Mouse (Mus musculus): ENCODE measurements around the gene Pnldc1. TPM values are rescaled to one million over a fixed set of nuclear protein-coding genes. Genes with fewer than 3 reads are reported as not detected.
A peak's percentile ranks its signal among the peaks of the same experiment; 100 is the strongest.
"Not testable (repeated sequence)": the region's sequence is repeated elsewhere in the genome, so short reads cannot be mapped to it uniquely, and the experiment has no call there.

Pnldc1 gene
- total RNA-seq (2021): 1 to 10 TPM; 1.9 to 3.2 TPM
- long read RNA-seq, experiment 1, partial matches to known transcripts: 2 of 5 reads
- long read RNA-seq, experiment 1, other reads (novel, unspliced or antisense): 1 of 5 reads
- long read RNA-seq, experiment 2: 0 reads

DNA sequence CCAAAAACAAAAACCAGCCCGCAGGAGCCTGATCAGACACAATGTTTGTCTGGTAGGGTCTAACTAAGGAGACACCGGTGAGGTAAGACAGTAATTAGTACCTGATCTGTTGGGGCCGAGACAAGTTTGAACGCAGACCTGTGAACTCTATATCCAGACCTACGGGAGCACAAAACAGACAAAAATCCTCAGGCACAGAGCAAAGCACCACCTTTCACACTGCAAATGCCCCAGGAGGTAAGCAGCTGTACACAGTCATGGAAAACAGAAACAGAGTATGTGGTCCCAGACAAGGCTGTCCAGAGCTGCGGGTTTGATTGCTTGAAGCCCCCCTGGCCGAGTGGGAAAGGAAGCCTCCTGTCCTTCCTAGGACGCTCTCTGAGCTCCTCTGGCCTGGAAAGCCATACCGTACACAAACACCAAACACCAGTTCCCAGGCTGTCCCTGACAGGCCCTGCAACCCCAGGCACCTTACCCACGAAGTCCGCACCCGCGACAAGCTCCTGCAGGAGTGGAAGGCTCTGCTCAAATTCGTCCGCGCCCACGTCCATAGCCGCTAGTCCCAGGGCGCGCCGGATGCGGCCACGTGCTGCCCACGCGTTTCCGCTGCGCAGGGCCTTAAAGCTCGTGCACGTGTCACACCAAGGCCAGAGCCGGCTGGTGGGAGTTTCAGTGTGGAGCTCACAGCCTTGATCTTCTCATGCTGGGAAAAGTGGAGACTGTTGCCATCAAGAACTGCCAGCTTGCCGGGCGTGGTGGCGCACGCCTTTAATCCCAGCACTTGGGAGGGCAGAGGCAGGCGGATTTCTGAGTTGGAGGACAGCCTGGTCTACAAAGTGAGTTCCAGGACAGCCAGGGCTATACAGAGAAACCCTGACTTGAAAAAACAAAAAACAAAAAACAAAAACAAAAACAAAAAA, at the start of gene Pnldc1:
Gene Pnldc1, minus strand, starts transcription at position 870 of the 920 bp plus-strand sequence.
- DNase-seq: peak in 1 of 2 experiments; percentile 15

DNA sequence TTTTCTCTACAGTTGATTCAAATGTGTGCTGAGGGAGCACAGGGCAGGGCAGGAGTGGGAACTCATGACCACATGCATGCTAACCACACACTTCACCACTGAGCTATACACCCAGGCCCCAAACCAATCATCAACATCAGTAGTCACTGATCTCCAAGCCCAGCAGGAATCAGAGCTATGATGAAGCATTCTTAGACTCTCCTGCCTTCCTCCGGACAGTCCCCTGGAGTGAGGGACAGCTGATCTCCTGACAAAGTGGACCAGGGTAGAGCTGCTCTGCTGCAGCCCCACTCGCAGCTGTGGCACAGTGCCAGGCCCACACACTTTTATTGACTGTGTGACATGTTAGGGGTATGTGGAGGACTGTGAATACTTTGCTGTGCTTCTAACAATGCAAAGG, 49.3 kb upstream of the Pnldc1 start:
- not testable (repeated sequence) for DNase-seq

GRCm38 (mm10) chr17:12956664-12957063, 46.6 kb upstream of the Pnldc1 start:
- DNase-seq: peak in 1 of 2 experiments; percentile 11

DNA sequence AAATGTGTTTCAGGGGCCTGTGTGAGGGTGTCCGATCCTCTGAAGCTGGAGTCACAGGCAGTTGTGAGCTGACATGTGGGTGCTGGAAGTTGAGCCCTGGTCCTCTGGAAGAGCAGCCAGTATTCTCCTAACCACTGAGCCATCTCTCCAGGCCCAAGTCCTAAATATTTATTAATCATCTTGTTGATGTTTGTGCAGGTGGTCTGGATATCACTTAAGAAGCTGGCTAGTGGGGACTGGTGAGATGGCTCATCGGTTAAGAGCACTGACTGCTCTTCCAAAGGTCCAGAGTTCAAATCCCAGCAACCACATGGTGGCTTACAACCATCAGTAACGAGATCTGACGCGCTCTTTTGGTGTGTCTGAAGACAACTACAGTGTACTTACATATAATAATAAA, 39.6 kb upstream of the Pnldc1 start:
- DNase-seq: no peak

GRCm38 (mm10) chr17:12942459-12943162, 32.6 kb upstream of the Pnldc1 start:
- DNase-seq: no peak

- DNase-seq: no peak
Observed at GRCm38 (mm10) chr17:12941543-12942260, 31.7 kb upstream of the Pnldc1 start.

DNA sequence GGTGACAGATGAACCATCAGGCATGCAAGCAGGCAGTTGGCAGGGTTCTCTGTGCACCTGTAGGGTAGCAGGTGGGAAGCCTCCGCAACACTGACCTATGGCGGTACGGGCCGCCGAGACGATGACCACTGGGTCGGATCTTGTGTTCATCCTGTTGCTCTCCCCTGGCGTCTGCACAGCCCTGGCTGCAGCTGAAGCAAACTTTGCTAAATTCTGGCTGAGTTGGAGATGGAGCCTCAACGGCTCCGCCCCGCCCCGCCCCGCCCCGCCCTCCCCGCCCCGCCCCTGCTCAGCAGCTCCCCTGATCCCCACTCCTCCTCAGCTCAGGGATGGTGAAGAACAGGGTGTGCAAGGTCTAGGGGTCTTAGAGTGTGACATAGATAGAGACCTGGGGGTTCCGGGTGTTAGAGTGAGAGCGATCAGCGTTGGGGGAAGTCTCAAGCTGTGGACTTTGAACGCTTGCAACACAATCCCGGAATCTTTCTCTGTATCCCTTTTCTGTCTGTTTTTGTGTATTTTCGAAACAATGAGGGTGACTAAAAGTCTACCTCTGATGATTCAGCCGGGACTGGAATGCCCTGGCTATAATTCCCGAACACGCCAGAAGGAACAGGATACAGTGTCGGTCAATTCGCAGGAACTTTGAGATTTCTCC, 30.2 kb upstream of the Pnldc1 start, which contains the start of gene Acat3:
Gene Acat3, minus strand, starts transcription at position 450 of the 655 bp plus-strand sequence.
- peak in 1 of 2 experiments; percentile 27 for DNase-seq

GRCm38 (mm10) chr17:12939377-12940148, 29.5 kb upstream of the Pnldc1 start:
- not testable (repeated sequence) for DNase-seq

DNA sequence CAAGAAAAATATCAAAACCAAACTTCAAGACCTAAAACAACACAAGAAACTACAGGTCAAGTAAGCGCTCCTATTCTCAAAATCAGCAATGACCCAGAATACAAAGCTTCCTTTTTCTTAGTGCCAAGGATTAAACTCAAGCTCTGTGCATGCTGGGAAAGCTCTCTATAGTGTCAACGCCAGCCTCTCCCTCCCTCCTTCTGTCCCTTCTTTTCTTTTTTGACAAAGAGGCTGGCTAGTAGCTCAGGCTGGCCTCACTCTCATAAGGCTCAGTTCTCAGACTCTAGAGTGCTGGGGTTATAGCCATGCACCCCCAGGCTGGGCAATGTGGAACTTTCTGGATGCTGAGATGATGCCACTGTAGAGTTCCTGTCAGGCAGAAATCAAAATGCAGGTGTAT, 28.0 kb upstream of the Pnldc1 start:
- no peak for DNase-seq

DNA sequence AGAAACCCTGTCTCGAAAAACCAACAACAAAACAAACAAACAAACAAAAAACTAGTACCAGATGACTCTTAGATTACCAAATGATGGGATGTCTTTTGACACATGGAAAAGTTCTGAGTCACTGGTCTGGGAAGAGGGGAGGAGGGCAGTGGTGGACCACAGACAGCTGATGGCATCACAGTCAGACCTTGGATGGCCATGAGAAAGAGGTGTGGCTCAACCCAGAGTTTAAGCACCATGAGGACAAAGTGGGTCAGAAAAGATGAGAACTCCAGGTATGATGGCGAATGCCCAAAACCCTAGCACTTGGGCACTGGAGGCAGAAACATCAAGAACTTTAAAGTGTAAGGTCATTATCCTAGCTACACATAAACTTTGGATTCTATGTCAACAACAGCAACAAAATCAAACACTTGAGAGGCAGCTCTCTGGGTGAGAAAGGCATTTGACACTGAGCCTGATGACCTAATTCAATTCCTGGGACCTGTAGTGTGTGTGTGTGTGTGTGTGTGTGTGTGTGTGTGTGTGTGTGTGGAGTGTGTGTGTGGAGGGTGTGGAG, 27.5 kb upstream of the Pnldc1 start:
- no peak for DNase-seq

DNA sequence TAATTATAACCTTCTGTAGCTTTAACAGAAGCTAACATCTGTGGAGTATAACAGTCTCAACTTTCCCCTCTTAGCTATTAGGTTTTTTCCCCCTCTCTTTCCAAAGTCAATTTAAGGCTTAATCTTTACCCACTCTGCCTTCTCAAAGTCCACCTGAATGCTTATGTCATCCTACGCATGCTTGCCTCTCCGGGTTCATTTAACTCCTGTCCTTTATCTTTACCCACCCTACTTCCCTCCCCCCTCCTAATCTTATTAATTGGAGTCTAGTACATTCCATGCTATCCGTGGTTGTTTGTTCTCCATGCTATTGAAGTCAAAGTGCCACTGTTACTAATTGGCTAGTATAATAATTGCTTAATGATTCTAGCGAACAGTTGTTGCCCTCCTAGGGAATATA, 25.7 kb upstream of the Pnldc1 start:
- DNase-seq: no peak

GRCm38 (mm10) chr17:12931576-12931975, 21.5 kb upstream of the Pnldc1 start:
- peak in 1 of 2 experiments; percentile 57 for DNase-seq

DNA sequence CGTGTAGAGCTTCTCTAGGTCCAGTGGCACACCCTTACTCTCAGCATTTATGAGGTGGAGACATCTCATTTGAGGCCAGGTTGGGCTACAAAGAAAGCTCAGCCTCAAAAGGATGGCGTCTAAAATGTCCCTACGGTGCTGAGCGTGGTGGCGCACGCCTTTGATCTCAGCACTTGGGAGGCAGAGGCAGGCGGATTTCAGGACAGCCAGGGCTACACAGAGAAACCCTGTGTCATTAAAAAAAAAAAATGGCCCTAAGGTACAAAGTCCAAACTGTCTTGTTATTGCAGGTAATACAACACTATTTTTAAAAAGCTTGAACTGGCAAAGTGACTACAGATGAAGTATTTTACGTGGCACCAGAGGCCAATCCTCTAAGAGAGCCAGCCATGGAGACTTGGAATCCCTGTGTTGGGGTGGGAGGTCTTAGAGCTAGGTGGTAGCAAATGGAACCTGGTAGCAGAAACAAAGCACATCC, 15.7 kb upstream of the Pnldc1 start:
- DNase-seq: no peak

DNA sequence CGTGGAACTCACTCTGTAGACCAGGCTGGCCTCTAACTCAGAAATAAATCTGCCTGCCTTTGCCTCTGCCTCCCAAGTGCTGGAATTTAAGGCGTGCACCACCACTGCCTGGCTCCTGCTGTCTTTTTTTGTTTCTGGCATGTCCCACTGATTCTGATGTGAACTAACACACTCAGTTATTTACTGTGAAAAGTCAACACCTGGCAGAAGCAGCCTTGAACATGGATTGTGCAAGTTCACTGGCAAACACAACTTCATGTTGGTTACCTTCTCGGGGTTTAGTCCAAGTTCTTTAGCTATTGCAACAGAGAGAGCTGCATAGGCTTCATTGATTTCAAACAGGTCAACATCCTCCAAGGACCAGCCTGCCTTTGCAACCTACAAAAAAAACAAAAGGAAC, 15.0 kb upstream of the Pnldc1 start:
- DNase-seq: peak in 1 of 2 experiments; percentile 19

GRCm38 (mm10) chr17:12921073-12921472, 11.0 kb upstream of the Pnldc1 start:
- DNase-seq: no peak

DNA sequence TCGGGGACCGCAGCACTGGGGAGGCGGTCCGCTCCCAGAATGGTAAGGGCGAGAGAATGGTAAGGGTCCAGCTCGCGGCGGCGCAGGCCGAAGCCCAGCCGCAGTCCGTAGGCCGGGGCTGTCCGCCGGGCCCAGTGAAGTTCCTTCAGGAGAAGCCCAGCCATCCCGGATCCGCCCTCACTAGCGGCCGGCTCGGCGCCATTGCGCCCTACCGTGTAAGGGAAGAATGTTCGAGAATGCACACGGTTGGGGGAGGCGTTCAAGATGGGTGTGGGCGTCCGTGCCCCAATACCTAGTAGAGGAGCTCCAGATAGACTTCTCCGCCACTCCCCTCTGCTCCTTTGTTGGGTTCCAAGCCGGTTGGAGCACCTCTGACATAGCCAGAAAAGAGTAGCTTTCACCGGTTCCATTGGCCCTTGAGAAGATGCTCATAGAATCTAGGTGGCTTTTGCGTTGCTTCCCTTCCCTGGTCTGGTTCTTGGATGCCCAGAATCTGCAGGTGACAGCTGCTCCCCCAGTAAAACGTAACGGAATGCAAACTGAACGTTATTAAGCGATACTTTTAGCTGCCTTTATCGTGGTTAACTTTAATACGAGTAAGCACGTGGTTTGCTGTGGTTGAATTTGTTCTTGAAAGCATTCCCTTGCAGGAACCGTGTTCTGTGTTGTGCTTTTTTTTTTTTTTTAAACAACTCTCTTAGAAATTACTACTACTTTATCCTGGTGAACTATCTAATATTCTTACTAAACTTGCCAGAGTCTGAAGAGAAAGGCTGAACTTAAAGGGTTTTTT, 6.8 kb upstream of the Pnldc1 start:
- DNase-seq: peak; percentile 43 to 47

DNA sequence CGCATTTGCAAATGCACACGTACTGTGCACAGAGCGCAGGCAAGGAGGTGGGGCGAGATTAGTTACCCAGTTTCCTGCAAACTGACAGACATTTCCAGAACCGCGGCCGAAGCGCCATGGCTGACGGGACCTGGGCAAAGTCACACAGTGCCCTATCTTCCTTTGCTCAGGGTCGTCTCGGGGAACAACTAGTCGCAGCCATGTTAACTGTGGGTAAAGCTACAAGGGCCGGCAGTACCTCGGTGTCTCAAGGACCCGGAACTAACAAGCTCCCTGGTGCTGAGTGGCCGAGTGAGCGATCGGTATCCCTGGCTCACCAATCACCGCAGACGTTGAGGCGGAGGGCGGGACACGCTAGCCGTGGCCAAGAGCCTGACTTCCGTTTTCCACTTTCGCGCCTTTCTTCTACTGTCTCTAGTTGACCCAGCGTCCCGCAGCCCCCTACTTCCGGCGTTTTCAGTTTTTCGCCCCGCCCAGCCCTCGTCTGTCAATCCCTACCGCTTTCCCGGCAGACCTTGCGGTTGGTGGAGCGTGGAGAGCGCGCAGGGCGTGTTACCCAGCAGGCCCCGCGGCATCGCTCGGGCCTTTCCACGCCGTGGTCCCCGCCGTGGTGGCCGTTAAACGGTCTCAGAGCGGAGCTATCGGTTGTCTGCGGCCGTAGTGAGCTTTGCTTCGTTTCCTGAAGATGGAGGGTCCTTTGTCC, 6.0 kb upstream of the Pnldc1 start, which contains the start of gene Mrpl18:
Gene Mrpl18, minus strand, starts transcription at position 465 of the 703 bp plus-strand sequence.
- DNase-seq: peak; percentile 98 to 99

- DNase-seq: peak; percentile 14 to 27
Observed at GRCm38 (mm10) chr17:12915488-12915880, 5.5 kb upstream of the Pnldc1 start, which contains the start of gene Tcp1. Tcp1 (plus strand) TSS chr17:12915701.

All from adrenal gland, postnatal 36 days (tissue).